Mouse (Mus musculus): ENCODE results near the gene Gm9964.
"Not testable (repeated sequence)": the region's sequence is repeated elsewhere in the genome, so short reads cannot be mapped to it uniquely, and the experiment has no call there.

Gene Gm9964

GRCm38 (mm10) chr11:79296856-79297491 lies at the start of gene Gm9964:
Gene Gm9964 (minus strand): TSS chr11:79296906.
- no peak for DNase-seq (ENCODE audit: low spot score in 2 of 2)

GRCm38 (mm10) chr11:79339808-79340781 lies 43.4 kb upstream of the Gm9964 start:
- no peak for DNase-seq (ENCODE audit: low spot score in 2 of 2)

- DNase-seq (ENCODE audit: low spot score in 2 of 2): peak; percentile 78
Measured at GRCm38 (mm10) chr11:79339234-79339807, 42.6 kb upstream of the Gm9964 start, which contains the start of gene Nf1. Gene Nf1 (plus strand): TSS chr11:79339693.

GRCm38 (mm10) chr11:79338621-79339020 lies 41.9 kb upstream of the Gm9964 start:
- DNase-seq (ENCODE audit: low spot score in 2 of 2): no peak

- DNase-seq (ENCODE audit: low spot score in 2 of 2): peak in 1 of 2 experiments; percentile 24
Measured at GRCm38 (mm10) chr11:79336722-79337267, 40.1 kb upstream of the Gm9964 start.

GRCm38 (mm10) chr11:79335077-79335476 lies 38.4 kb upstream of the Gm9964 start:
- no peak for DNase-seq (ENCODE audit: low spot score in 2 of 2)

- DNase-seq (ENCODE audit: low spot score in 2 of 2): no peak
Measured at GRCm38 (mm10) chr11:79329585-79329984, 32.9 kb upstream of the Gm9964 start.

GRCm38 (mm10) chr11:79328060-79328459 lies 31.4 kb upstream of the Gm9964 start:
- no peak for DNase-seq (ENCODE audit: low spot score in 2 of 2)

GRCm38 (mm10) chr11:79327106-79327505 lies 30.4 kb upstream of the Gm9964 start:
- DNase-seq (ENCODE audit: low spot score in 2 of 2): no peak

- no peak for DNase-seq (ENCODE audit: low spot score in 2 of 2)
Measured at GRCm38 (mm10) chr11:79325663-79326062, 29.0 kb upstream of the Gm9964 start.

GRCm38 (mm10) chr11:79323985-79324685 lies 27.4 kb upstream of the Gm9964 start:
- no peak for DNase-seq (ENCODE audit: low spot score in 2 of 2)

- DNase-seq (ENCODE audit: low spot score in 2 of 2): no peak
Measured at GRCm38 (mm10) chr11:79319807-79320206, 23.1 kb upstream of the Gm9964 start.

- no peak for DNase-seq (ENCODE audit: low spot score in 2 of 2)
Measured at GRCm38 (mm10) chr11:79316807-79317345, 20.2 kb upstream of the Gm9964 start.

GRCm38 (mm10) chr11:79310467-79310866 lies 13.8 kb upstream of the Gm9964 start:
- no peak for DNase-seq (ENCODE audit: low spot score in 2 of 2)

GRCm38 (mm10) chr11:79307560-79308200 lies 11.0 kb upstream of the Gm9964 start:
- no peak for DNase-seq (ENCODE audit: low spot score in 2 of 2)

GRCm38 (mm10) chr11:79306996-79307395 lies 10.3 kb upstream of the Gm9964 start:
- DNase-seq (ENCODE audit: low spot score in 2 of 2): no peak

GRCm38 (mm10) chr11:79306510-79306909 lies 9.8 kb upstream of the Gm9964 start:
- no peak for DNase-seq (ENCODE audit: low spot score in 2 of 2)

GRCm38 (mm10) chr11:79305697-79306340 lies 9.1 kb upstream of the Gm9964 start:
- no peak for DNase-seq (ENCODE audit: low spot score in 2 of 2)

- DNase-seq (ENCODE audit: low spot score in 2 of 2): not testable (repeated sequence)
Measured at GRCm38 (mm10) chr11:79304245-79304644, 7.5 kb upstream of the Gm9964 start.

- no peak for DNase-seq (ENCODE audit: low spot score in 2 of 2)
Measured at GRCm38 (mm10) chr11:79303109-79303508, 6.4 kb upstream of the Gm9964 start.

Measured in spleen, postnatal 14 days (tissue).